Comparison of ENCODE assay signal across 8 mouse cellular contexts in genomic region chr11:88155451-88155850, GRCm38 (mm10). TPM values are rescaled to one million over a fixed set of nuclear protein-coding genes. Genes with fewer than 3 reads are reported as not detected.
DNase-seq lines count a peak whose midpoint lies in the region; ATAC-seq and TF ChIP-seq lines count a peak whose summit lies in the region.

No protein-coding gene starts in this region.

- peaks cover 70% of the 10 kb centered on the region for H3K4me1 ChIP-seq in hindbrain, embryonic 12.5 days
- peaks cover 30% of the 10 kb centered on the region for H3K4me1 ChIP-seq in olfactory bulb, adult 2 months (ENCODE audit: control insufficient read depth, insufficient read depth, low read length)

- no peak for TF ChIP-seq POLR2A in olfactory bulb, adult 2 months (IDR thresholded peaks at IDR 0.05; ENCODE audit: insufficient read depth, low read depth, low read length)

- H3K27ac ChIP-seq in hindbrain, embryonic 12.5 days, result peak overlapping the region; percentile 56
- 0 out of 2 replicates have a peak overlapping the region, but pooled peaks have one; percentile 42 for H3K27ac ChIP-seq in olfactory bulb, adult 2 months (ENCODE audit: insufficient read depth, low read depth, low read length)

- H3K36me3 ChIP-seq in hindbrain, embryonic 12.5 days, result no peaks in the 10 kb centered on the region

- H3K4me3 ChIP-seq in hindbrain, embryonic 12.5 days, result no peak overlapping the region
- no peak overlapping the region for H3K4me3 ChIP-seq in olfactory bulb, adult 2 months (ENCODE audit: insufficient read depth, low read depth, low read length)

- no peak overlapping the region for H3K9ac ChIP-seq in hindbrain, embryonic 12.5 days

- WGBS in hindbrain, embryonic 12.5 days, result 59% methylated on average over 3 of the region's 3 CpGs
- WGBS in olfactory bulb, adult 2 months, result 70% methylated on average over 3 of the region's 3 CpGs

- H3K9me3 ChIP-seq in hindbrain, embryonic 12.5 days (replicated peaks), result no peaks in the 10 kb centered on the region

- no peak overlapping the region for H3K4me2 ChIP-seq in hindbrain, embryonic 12.5 days (replicated peaks)

- H3K27me3 ChIP-seq in hindbrain, embryonic 12.5 days, result no peaks in the 10 kb centered on the region

- ATAC-seq in hindbrain, embryonic 12.5 days (ENCODE audit: low FRiP score), result no peak
- ATAC-seq in megakaryocyte, adult 5-6 weeks (ENCODE audit: poor library complexity, severe bottlenecking), result no peak

- no peak for TF ChIP-seq CTCF in olfactory bulb, adult 2 months (IDR thresholded peaks at IDR 0.05; ENCODE audit: insufficient read depth, low read depth, low read length)

- DNase-seq in cerebellum, postnatal 10 days, result peak; percentile 82 to 88
- no peak for DNase-seq in cerebellum, postnatal 4 days (ENCODE audit: low spot score in 2 of 2)
- peak; percentile 81 for DNase-seq in ovary, postnatal 36 days (ENCODE audit: low spot score)
- no peak for DNase-seq in ovary, postnatal 10 days (ENCODE audit: low spot score)
- DNase-seq in thymus, postnatal 14 days, result no peak

RNA-seq across cellular contexts. Expression of gene Mrps23, which starts 48.7 kb away (rescaled TPM):
- 57.4 and 66.8 TPM in 2 replicates for polyA plus RNA-seq in hindbrain, embryonic 12.5 days (2016; fragmentation: Nextera tagmentation; extraction: Ambion mirVana)
- not detected in 2 replicates for polyA plus RNA-seq in olfactory bulb, adult 2 months (2012; ENCODE audit: insufficient read depth, insufficient read length, low replicate concordance, missing spikeins)
- 59.0 and 62.2 TPM in 2 replicates for total RNA-seq in megakaryocyte, adult 5-6 weeks (2015)
- 39.4 and 73.3 TPM in 2 replicates for total RNA-seq in megakaryocyte, adult 5-6 weeks (2017)

RNA-seq across cellular contexts. Expression of gene Cuedc1, which starts 57.6 kb away (rescaled TPM):
- polyA plus RNA-seq in hindbrain, embryonic 12.5 days (2016; fragmentation: Nextera tagmentation; extraction: Ambion mirVana), result 53.2 and 53.3 TPM in 2 replicates
- polyA plus RNA-seq in olfactory bulb, adult 2 months (2012; ENCODE audit: insufficient read depth, insufficient read length, low replicate concordance, missing spikeins), result not detected in 2 replicates
- 0.67 and 0.73 TPM in 2 replicates for total RNA-seq in megakaryocyte, adult 5-6 weeks (2015)
- 1.3 and 2.2 TPM in 2 replicates for total RNA-seq in megakaryocyte, adult 5-6 weeks (2017)

Comparison
In these comparisons a context has a peak if more than half of its experiments do, and no peak if none do; other contexts are left out.
1. DNase-seq: peak in cerebellum, postnatal 10 days (2 of 2) and ovary, postnatal 36 days (single experiment); none in cerebellum, postnatal 4 days (0 of 2), ovary, postnatal 10 days (single experiment) and thymus, postnatal 14 days (single experiment).
2. RNA of gene Mrps23, which starts 48.7 kb away (polyA plus RNA-seq): 57.4 to 66.8 TPM in hindbrain, embryonic 12.5 days; not detected in olfactory bulb, adult 2 months; every median in the first group is over 10 times any median in the second.